Comparison of ENCODE assay signal across 8 mouse cellular contexts in the genomic region with DNA sequence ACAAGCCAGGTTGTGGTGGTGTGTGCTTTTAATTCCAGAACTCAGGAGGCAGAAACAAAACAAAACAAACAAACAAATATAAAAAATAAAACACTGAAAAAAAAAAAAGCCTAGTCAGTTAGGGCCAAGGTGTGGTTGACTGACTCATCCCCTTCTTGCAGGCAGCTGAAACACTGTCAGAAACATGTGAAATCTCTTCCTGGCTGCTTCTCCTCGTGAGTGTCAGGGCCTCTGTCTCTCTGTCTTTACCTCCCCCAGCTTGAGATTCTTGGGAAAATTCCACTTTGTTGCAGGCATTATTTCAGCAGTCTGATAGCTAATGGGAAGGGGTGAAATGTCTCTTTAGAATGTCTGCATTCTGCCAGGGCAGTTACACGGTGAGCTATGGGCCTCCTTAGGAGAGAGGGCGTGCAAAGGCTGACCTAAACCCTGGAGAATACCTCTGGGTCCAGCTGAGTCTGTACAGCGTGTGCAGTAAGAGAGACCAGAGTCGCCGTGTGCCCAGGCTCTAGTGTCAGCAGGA. TPM values are rescaled to one million over a fixed set of nuclear protein-coding genes. Genes with fewer than 3 reads are reported as not detected.
A peak's percentile ranks its signal among the peaks of the same experiment; 100 is the strongest.
DNase-seq lines count a peak whose midpoint lies in the region; ATAC-seq and TF ChIP-seq lines count a peak whose summit lies in the region.

No protein-coding gene starts in this region.

- H3K79me3 ChIP-seq in C2C12 (ENCODE audit: low read depth): peaks cover 19% of the 10 kb centered on the region

- WGBS in heart, embryonic 10.5 days: 20% methylated on average over 6 of the region's 6 CpGs
- 4% methylated on average over 6 of the region's 6 CpGs for whole genome bisulfite sequencing in forebrain, embryonic 11.5 days
- 27% methylated on average over 6 of the region's 6 CpGs for WGBS in liver, embryonic 13.5 days (ENCODE audit: insufficient replicate concordance)

- peak overlapping the region; percentile 78 for H3ac ChIP-seq in C2C12 (ENCODE audit: control insufficient read depth, insufficient read length, low read depth)

- 0 out of 2 replicates have a peak, but pooled peaks have one; percentile 37 for ATAC-seq in forebrain, embryonic 11.5 days (replicated peaks; ENCODE audit: low FRiP score)
- no peak for ATAC-seq in liver, embryonic 13.5 days (ENCODE audit: low read depth)

- H3K9me3 ChIP-seq in heart, embryonic 10.5 days: no peaks in the 10 kb centered on the region
- no peaks in the 10 kb centered on the region for H3K9me3 ChIP-seq in forebrain, embryonic 11.5 days (ENCODE audit: control insufficient read depth, low read length)
- no peaks in the 10 kb centered on the region for H3K9me3 ChIP-seq in liver, embryonic 13.5 days (replicated peaks)

- TF ChIP-seq CTCF in C2C12 (IDR thresholded peaks at IDR 0.05; ENCODE audit: control insufficient read depth, insufficient read depth, insufficient read length): no peak

- peaks cover 27% of the 10 kb centered on the region for H3K79me2 ChIP-seq in C2C12 (ENCODE audit: control insufficient read depth, insufficient read depth)

- H3K27ac ChIP-seq in heart, embryonic 10.5 days: peak overlapping the region; percentile 97
- H3K27ac ChIP-seq in forebrain, embryonic 11.5 days (ENCODE audit: low read depth, low read length): peak overlapping the region; percentile 93
- H3K27ac ChIP-seq in liver, embryonic 13.5 days: peak overlapping the region; percentile 78

- peaks cover 35% of the 10 kb centered on the region for H3K4me1 ChIP-seq in heart, embryonic 10.5 days
- peaks cover 12% of the 10 kb centered on the region for H3K4me1 ChIP-seq in forebrain, embryonic 11.5 days (replicated peaks; ENCODE audit: control insufficient read depth, insufficient read depth, low read length)
- H3K4me1 ChIP-seq in liver, embryonic 13.5 days (replicated peaks): peaks cover 44% of the 10 kb centered on the region

- peak overlapping the region; percentile 53 for H3K4me2 ChIP-seq in forebrain, embryonic 11.5 days (ENCODE audit: low read depth, low read length, severe bottlenecking)
- peak overlapping the region; percentile 49 for H3K4me2 ChIP-seq in liver, embryonic 13.5 days

- H3K9ac ChIP-seq in forebrain, embryonic 11.5 days (ENCODE audit: low read length): peak overlapping the region; percentile 85
- peak overlapping the region; percentile 56 for H3K9ac ChIP-seq in liver, embryonic 13.5 days

- peaks cover 30% of the 10 kb centered on the region for H3K36me3 ChIP-seq in heart, embryonic 10.5 days
- peaks cover 25% of the 10 kb centered on the region for H3K36me3 ChIP-seq in C2C12 (ENCODE audit: control insufficient read depth, insufficient read depth)
- H3K36me3 ChIP-seq in forebrain, embryonic 11.5 days (ENCODE audit: control insufficient read depth, insufficient read depth, low read length): no peaks in the 10 kb centered on the region
- peaks cover 25% of the 10 kb centered on the region for H3K36me3 ChIP-seq in liver, embryonic 13.5 days

- H3K4me3 ChIP-seq in heart, embryonic 10.5 days: peak overlapping the region; percentile 45
- H3K4me3 ChIP-seq in C2C12 (ENCODE audit: insufficient read depth, poor library complexity, severe bottlenecking): no peak overlapping the region
- H3K4me3 ChIP-seq in forebrain, embryonic 11.5 days (ENCODE audit: low read depth, low read length): peak overlapping the region; percentile 28
- H3K4me3 ChIP-seq in liver, embryonic 13.5 days (replicated peaks): peak overlapping the region; percentile 19

- DNase-seq in heart, embryonic 10.5 days (ENCODE audit: low spot score): no peak
- no peak for DNase-seq in heart, postnatal 4 days
- DNase-seq in forebrain, embryonic 11.5 days (ENCODE audit: low spot score): no peak
- DNase-seq in liver, embryonic 13.5 days: no peak
- no peak for DNase-seq in right cerebral cortex, postnatal 36 days (ENCODE audit: low spot score in 2 of 2)
- no peak for DNase-seq in right cerebral cortex, postnatal 14 days
- DNase-seq in adrenal gland, postnatal 4 days (ENCODE audit: low spot score in 2 of 2): no peak

- no peaks in the 10 kb centered on the region for H3K27me3 ChIP-seq in heart, embryonic 10.5 days (ENCODE audit: insufficient read depth, poor library complexity, severe bottlenecking)
- H3K27me3 ChIP-seq in C2C12 (ENCODE audit: control insufficient read depth, insufficient read depth, insufficient read length): no peaks in the 10 kb centered on the region
- H3K27me3 ChIP-seq in forebrain, embryonic 11.5 days (ENCODE audit: control insufficient read depth, insufficient read depth, low read length): no peaks in the 10 kb centered on the region
- no peaks in the 10 kb centered on the region for H3K27me3 ChIP-seq in liver, embryonic 13.5 days

TF ChIP-seq in C2C12, 6 proteins besides CTCF, POLR2A, EP300 and RAD21:
- TF ChIP-seq MYOD1 (IDR thresholded peaks at IDR 0.05; ENCODE audit: control insufficient read depth, insufficient read length, low read depth) (no peak), MAX (IDR thresholded peaks at IDR 0.05) (no peak), USF1 (IDR thresholded peaks at IDR 0.05; ENCODE audit: low read depth) (no peak), FOSL1 (IDR thresholded peaks at IDR 0.05; ENCODE audit: insufficient read depth, low read length, poor library complexity, severe bottlenecking) (no peak), CEBPB (IDR thresholded peaks at IDR 0.05; ENCODE audit: low read depth) (no peak), MYOG (IDR thresholded peaks at IDR 0.05; ENCODE audit: control insufficient read depth, extremely low read depth, insufficient read length) (no peak)

RNA-seq across cellular contexts. Expression of gene Ddb1, which starts 2.8 kb away (rescaled TPM):
- polyA plus RNA-seq in heart, embryonic 10.5 days (2016; fragmentation: Nextera tagmentation; extraction: Ambion mirVana): 410 and 426 TPM in 2 replicates
- 100 to 1,000 TPM; 269 to 282 TPM for total RNA-seq in heart, postnatal 4 days (2021)
- 513 TPM for polyA plus RNA-seq in C2C12 (2012; fragmentation: generic; extraction: Trizol)
- 392 and 442 TPM in 2 replicates for polyA plus RNA-seq in forebrain, embryonic 11.5 days (2014; fragmentation: Nextera tagmentation; extraction: Ambion mirVana)
- 156 and 177 TPM in 2 replicates for polyA plus RNA-seq in liver, embryonic 13.5 days (2015; fragmentation: Nextera tagmentation; extraction: Ambion mirVana)
- 100 to 1,000 TPM; 353 to 388 TPM for total RNA-seq in adrenal gland, postnatal 4 days (2021)

RNA-seq across cellular contexts. Expression of gene Tkfc, which starts 3.1 kb away (rescaled TPM):
- polyA plus RNA-seq in heart, embryonic 10.5 days (2016; fragmentation: Nextera tagmentation; extraction: Ambion mirVana): 15.2 and 17.3 TPM in 2 replicates
- total RNA-seq in heart, postnatal 4 days (2021): 10 to 100 TPM; 13.3 to 13.6 TPM
- polyA plus RNA-seq in C2C12 (2012; fragmentation: generic; extraction: Trizol): 15.7 TPM
- polyA plus RNA-seq in forebrain, embryonic 11.5 days (2014; fragmentation: Nextera tagmentation; extraction: Ambion mirVana): 26.1 and 29.7 TPM in 2 replicates
- 9.4 and 10.8 TPM in 2 replicates for polyA plus RNA-seq in liver, embryonic 13.5 days (2015; fragmentation: Nextera tagmentation; extraction: Ambion mirVana)
- 10 to 100 TPM; 41.2 to 62.6 TPM for total RNA-seq in adrenal gland, postnatal 4 days (2021)

RNA-seq across cellular contexts. Expression of gene Tmem138, which starts 25.1 kb away (rescaled TPM):
- 28.1 and 39.9 TPM in 2 replicates for polyA plus RNA-seq in heart, embryonic 10.5 days (2016; fragmentation: Nextera tagmentation; extraction: Ambion mirVana)
- 1 to 10 TPM; 6.1 to 7.7 TPM for total RNA-seq in heart, postnatal 4 days (2021)
- 39.2 TPM for polyA plus RNA-seq in C2C12 (2012; fragmentation: generic; extraction: Trizol)
- polyA plus RNA-seq in forebrain, embryonic 11.5 days (2014; fragmentation: Nextera tagmentation; extraction: Ambion mirVana): 60.2 and 65.8 TPM in 2 replicates
- polyA plus RNA-seq in liver, embryonic 13.5 days (2015; fragmentation: Nextera tagmentation; extraction: Ambion mirVana): 14.9 and 16.3 TPM in 2 replicates
- total RNA-seq in adrenal gland, postnatal 4 days (2021): 10 to 100 TPM; 16.2 to 16.8 TPM

RNA-seq across cellular contexts. Expression of gene Cyb561a3, which starts 25.3 kb away (rescaled TPM):
- 13.0 and 13.7 TPM in 2 replicates for polyA plus RNA-seq in heart, embryonic 10.5 days (2016; fragmentation: Nextera tagmentation; extraction: Ambion mirVana)
- 10 to 100 TPM in 1 of 2 experiments, 1 to 10 TPM in 1; 8.1 to 11.3 TPM for total RNA-seq in heart, postnatal 4 days (2021)
- polyA plus RNA-seq in C2C12 (2012; fragmentation: generic; extraction: Trizol): 21.0 TPM
- 16.6 and 18.3 TPM in 2 replicates for polyA plus RNA-seq in forebrain, embryonic 11.5 days (2014; fragmentation: Nextera tagmentation; extraction: Ambion mirVana)
- 10.6 and 12.4 TPM in 2 replicates for polyA plus RNA-seq in liver, embryonic 13.5 days (2015; fragmentation: Nextera tagmentation; extraction: Ambion mirVana)
- total RNA-seq in adrenal gland, postnatal 4 days (2021): 10 to 100 TPM; 14.7 to 17.3 TPM

RNA-seq across cellular contexts. Expression of gene Vwce, which starts 31.7 kb away (rescaled TPM):
- 0.81 and 3.0 TPM in 2 replicates for polyA plus RNA-seq in heart, embryonic 10.5 days (2016; fragmentation: Nextera tagmentation; extraction: Ambion mirVana)
- under 1 TPM; 0.38 to 0.47 TPM for total RNA-seq in heart, postnatal 4 days (2021)
- polyA plus RNA-seq in C2C12 (2012; fragmentation: generic; extraction: Trizol): 0.11 TPM
- 0.47 and 0.49 TPM in 2 replicates for polyA plus RNA-seq in forebrain, embryonic 11.5 days (2014; fragmentation: Nextera tagmentation; extraction: Ambion mirVana)
- polyA plus RNA-seq in liver, embryonic 13.5 days (2015; fragmentation: Nextera tagmentation; extraction: Ambion mirVana): 5.3 and 5.8 TPM in 2 replicates
- 1 to 10 TPM; 2.2 to 4.9 TPM for total RNA-seq in adrenal gland, postnatal 4 days (2021)
